Mouse (Mus musculus): ENCODE measurements around the gene Slc7a4.

- no peak for TF ChIP-seq CTCF (IDR thresholded peaks at IDR 0.05; ENCODE audit: low read depth, low read length)
- no peak for TF ChIP-seq EP300 (IDR thresholded peaks at IDR 0.05; ENCODE audit: insufficient read depth, low read depth, low read length)
- no peak for TF ChIP-seq POLR2A (IDR thresholded peaks at IDR 0.05; ENCODE audit: insufficient read depth, low read length)
Measured at GRCm38 (mm10) chr16:17532676-17533329, 50.2 kb downstream of the Slc7a4 start.

All from ES-Bruce4 (cell line).